Mouse (Mus musculus): ENCODE results near the gene Ptp4a2.
"Not testable (repeated sequence)": the region's sequence is repeated elsewhere in the genome, so short reads cannot be mapped to it uniquely, and the experiment has no call there.

Gene Ptp4a2

GRCm38 (mm10) chr4:129878656-129879145, 67.7 kb downstream of the Ptp4a2 start:
- no peak for ATAC-seq (ENCODE audit: insufficient number of reproducible peaks, low FRiP score, low TSS enrichment)

- no peak for ATAC-seq (ENCODE audit: insufficient number of reproducible peaks, low FRiP score, low TSS enrichment)
Observed at GRCm38 (mm10) chr4:129879206-129879780, 68.3 kb downstream of the Ptp4a2 start.

- ATAC-seq (ENCODE audit: insufficient number of reproducible peaks, low FRiP score, low TSS enrichment): no peak
Observed at GRCm38 (mm10) chr4:129880615-129881014, 69.6 kb downstream of the Ptp4a2 start.

GRCm38 (mm10) chr4:129881661-129882060, 70.6 kb downstream of the Ptp4a2 start:
- no peak for ATAC-seq (ENCODE audit: insufficient number of reproducible peaks, low FRiP score, low TSS enrichment)

GRCm38 (mm10) chr4:129882555-129883293, 71.7 kb downstream of the Ptp4a2 start:
- no peak for ATAC-seq (ENCODE audit: insufficient number of reproducible peaks, low FRiP score, low TSS enrichment)

GRCm38 (mm10) chr4:129884041-129884930, 73.3 kb downstream of the Ptp4a2 start:
- ATAC-seq (ENCODE audit: insufficient number of reproducible peaks, low FRiP score, low TSS enrichment): no peak

- no peak for ATAC-seq (ENCODE audit: insufficient number of reproducible peaks, low FRiP score, low TSS enrichment)
Observed at GRCm38 (mm10) chr4:129889661-129890060, 78.6 kb downstream of the Ptp4a2 start.

GRCm38 (mm10) chr4:129890094-129890493, 79.1 kb downstream of the Ptp4a2 start:
- no peak for ATAC-seq (ENCODE audit: insufficient number of reproducible peaks, low FRiP score, low TSS enrichment)

- ATAC-seq (ENCODE audit: insufficient number of reproducible peaks, low FRiP score, low TSS enrichment): no peak
Observed at GRCm38 (mm10) chr4:129894861-129895260, 83.8 kb downstream of the Ptp4a2 start.

GRCm38 (mm10) chr4:129898815-129899214, 87.8 kb downstream of the Ptp4a2 start:
- not testable (repeated sequence) for ATAC-seq (ENCODE audit: insufficient number of reproducible peaks, low FRiP score, low TSS enrichment)
